Mouse (Mus musculus): ENCODE data around the gene Ap3b1. TPM values are rescaled to one million over a fixed set of nuclear protein-coding genes. Genes with fewer than 3 reads are reported as not detected.

Gene Ap3b1
- polyA plus RNA-seq, 1 experiment, result 40.2 TPM

- H3K4me1 ChIP-seq (ENCODE audit: control insufficient read depth, insufficient read depth, low read length), result no peaks in the 10 kb centered on the region
- no peak overlapping the region for H3K4me3 ChIP-seq (ENCODE audit: insufficient read depth, low read length)
- TF ChIP-seq CTCF (IDR thresholded peaks at IDR 0.05; ENCODE audit: extremely low read depth, insufficient read depth, low read length) (no peak), POLR2A (IDR thresholded peaks at IDR 0.05; ENCODE audit: extremely low read depth, insufficient read depth, low read length) (no peak)
- no peak overlapping the region for H3K27ac ChIP-seq (ENCODE audit: insufficient read depth, low read length)
Observed at GRCm38 (mm10) chr13:94392282-94392681, 33.5 kb downstream of the Ap3b1 start.

- Histone ChIP-seq H3K27ac (ENCODE audit: insufficient read depth, low read length) (no peak overlapping the region), H3K4me1 (ENCODE audit: control insufficient read depth, insufficient read depth, low read length) (peaks cover 5% of the 10 kb centered on the region; the same call in 1 of the 2 replicates), H3K4me3 (ENCODE audit: insufficient read depth, low read length) (no peak overlapping the region)
- TF ChIP-seq POLR2A (IDR thresholded peaks at IDR 0.05; ENCODE audit: extremely low read depth, insufficient read depth, low read length) (no peak), CTCF (IDR thresholded peaks at IDR 0.05; ENCODE audit: extremely low read depth, insufficient read depth, low read length) (no peak)
Observed at GRCm38 (mm10) chr13:94394486-94394885, 35.7 kb downstream of the Ap3b1 start.

GRCm38 (mm10) chr13:94395763-94396162 is 37.0 kb downstream of the Ap3b1 start:
- no peak overlapping the region for H3K4me3 ChIP-seq (ENCODE audit: insufficient read depth, low read length)
- TF ChIP-seq CTCF (IDR thresholded peaks at IDR 0.05; ENCODE audit: extremely low read depth, insufficient read depth, low read length), result no peak
- TF ChIP-seq POLR2A (IDR thresholded peaks at IDR 0.05; ENCODE audit: extremely low read depth, insufficient read depth, low read length), result no peak
- no peak overlapping the region for H3K27ac ChIP-seq (ENCODE audit: insufficient read depth, low read length)

GRCm38 (mm10) chr13:94396392-94396920 is 37.7 kb downstream of the Ap3b1 start:
- Histone ChIP-seq H3K4me3 (ENCODE audit: insufficient read depth, low read length) (no peak overlapping the region), H3K4me1 (ENCODE audit: control insufficient read depth, insufficient read depth, low read length) (peaks cover 5% of the 10 kb centered on the region; the same call in 1 of the 2 replicates), H3K27ac (ENCODE audit: insufficient read depth, low read length) (no peak overlapping the region)
- TF ChIP-seq CTCF (IDR thresholded peaks at IDR 0.05; ENCODE audit: extremely low read depth, insufficient read depth, low read length), result no peak
- TF ChIP-seq POLR2A (IDR thresholded peaks at IDR 0.05; ENCODE audit: extremely low read depth, insufficient read depth, low read length), result no peak

More at GRCm38 (mm10) chr13:94395763-94396162, 37.0 kb downstream of the Ap3b1 start:
- peaks cover 5% of the 10 kb centered on the region; the same call in 1 of the 2 replicates for H3K4me1 ChIP-seq (ENCODE audit: control insufficient read depth, insufficient read depth, low read length)

- no peak overlapping the region for H3K27ac ChIP-seq (ENCODE audit: insufficient read depth, low read length)
Observed at GRCm38 (mm10) chr13:94398568-94399374, 40.0 kb downstream of the Ap3b1 start.

GRCm38 (mm10) chr13:94400465-94400864 is 41.7 kb downstream of the Ap3b1 start:
- H3K27ac ChIP-seq (ENCODE audit: insufficient read depth, low read length), result no peak overlapping the region
- H3K4me3 ChIP-seq (ENCODE audit: insufficient read depth, low read length), result no peak overlapping the region
- H3K4me1 ChIP-seq (ENCODE audit: control insufficient read depth, insufficient read depth, low read length), result peaks cover 5% of the 10 kb centered on the region; the same call in 1 of the 2 replicates
- no peak for TF ChIP-seq POLR2A (IDR thresholded peaks at IDR 0.05; ENCODE audit: extremely low read depth, insufficient read depth, low read length)
- TF ChIP-seq CTCF (IDR thresholded peaks at IDR 0.05; ENCODE audit: extremely low read depth, insufficient read depth, low read length), result no peak

More at GRCm38 (mm10) chr13:94398568-94399374, 40.0 kb downstream of the Ap3b1 start:
- Histone ChIP-seq H3K4me3 (ENCODE audit: insufficient read depth, low read length) (no peak overlapping the region), H3K4me1 (ENCODE audit: control insufficient read depth, insufficient read depth, low read length) (peaks cover 5% of the 10 kb centered on the region; the same call in 1 of the 2 replicates)
- TF ChIP-seq CTCF (IDR thresholded peaks at IDR 0.05; ENCODE audit: extremely low read depth, insufficient read depth, low read length), result no peak
- no peak for TF ChIP-seq POLR2A (IDR thresholded peaks at IDR 0.05; ENCODE audit: extremely low read depth, insufficient read depth, low read length)

- TF ChIP-seq POLR2A (IDR thresholded peaks at IDR 0.05; ENCODE audit: extremely low read depth, insufficient read depth, low read length) (no peak), CTCF (IDR thresholded peaks at IDR 0.05; ENCODE audit: extremely low read depth, insufficient read depth, low read length) (no peak)
- Histone ChIP-seq H3K4me3 (ENCODE audit: insufficient read depth, low read length) (no peak overlapping the region), H3K4me1 (ENCODE audit: control insufficient read depth, insufficient read depth, low read length) (no peaks in the 10 kb centered on the region), H3K27ac (ENCODE audit: insufficient read depth, low read length) (no peak overlapping the region)
Observed at GRCm38 (mm10) chr13:94423600-94423999, 64.8 kb downstream of the Ap3b1 start.

GRCm38 (mm10) chr13:94429567-94429966 is 70.8 kb downstream of the Ap3b1 start:
- TF ChIP-seq POLR2A (IDR thresholded peaks at IDR 0.05; ENCODE audit: extremely low read depth, insufficient read depth, low read length) (no peak), CTCF (IDR thresholded peaks at IDR 0.05; ENCODE audit: extremely low read depth, insufficient read depth, low read length) (no peak)
- no peaks in the 10 kb centered on the region for H3K4me1 ChIP-seq (ENCODE audit: control insufficient read depth, insufficient read depth, low read length)

GRCm38 (mm10) chr13:94439386-94439785 is 80.6 kb downstream of the Ap3b1 start:
- H3K27ac ChIP-seq (ENCODE audit: insufficient read depth, low read length), result no peak overlapping the region
- no peak for TF ChIP-seq CTCF (IDR thresholded peaks at IDR 0.05; ENCODE audit: extremely low read depth, insufficient read depth, low read length)
- no peak for TF ChIP-seq POLR2A (IDR thresholded peaks at IDR 0.05; ENCODE audit: extremely low read depth, insufficient read depth, low read length)
- no peak overlapping the region for H3K4me3 ChIP-seq (ENCODE audit: insufficient read depth, low read length)
- H3K4me1 ChIP-seq (ENCODE audit: control insufficient read depth, insufficient read depth, low read length), result no peaks in the 10 kb centered on the region

More at GRCm38 (mm10) chr13:94429567-94429966, 70.8 kb downstream of the Ap3b1 start:
- Histone ChIP-seq H3K27ac (ENCODE audit: insufficient read depth, low read length) (no peak overlapping the region), H3K4me3 (ENCODE audit: insufficient read depth, low read length) (no peak overlapping the region)
